Mouse (Mus musculus): Measurements from ENCODE around the gene Apba1.

Apba1 gene

GRCm38 (mm10) chr19:23806796-23807195 is 48.1 kb downstream of the Apba1 start:
- no peak for DNase-seq (ENCODE audit: low spot score in 2 of 2)

- DNase-seq (ENCODE audit: low spot score in 2 of 2): no peak
These were observed 48.7 kb downstream of the Apba1 start for GRCm38 (mm10) chr19:23807371-23807770.

DNA sequence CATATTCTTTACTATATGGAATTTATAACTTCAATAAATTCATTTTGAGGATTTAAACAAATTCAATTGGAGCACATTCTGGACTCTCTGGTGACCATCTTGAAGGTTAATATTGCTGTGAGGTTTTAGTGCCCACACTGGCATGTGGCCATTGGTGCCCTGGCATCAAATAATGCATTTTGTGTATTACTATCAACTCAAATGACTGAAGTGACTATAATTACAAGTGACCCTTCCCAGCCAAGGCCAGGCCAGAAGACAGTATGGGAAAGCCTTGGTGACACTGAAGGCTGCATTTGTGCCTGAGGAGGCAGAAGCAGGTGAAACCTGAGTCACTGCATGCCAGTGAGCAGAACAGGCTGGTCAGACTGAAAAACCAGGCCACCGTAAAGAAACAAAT is 50.5 kb downstream of the Apba1 start:
- DNase-seq (ENCODE audit: low spot score in 2 of 2): no peak

GRCm38 (mm10) chr19:23810512-23810911 is 51.8 kb downstream of the Apba1 start:
- DNase-seq (ENCODE audit: low spot score in 2 of 2): no peak

- DNase-seq (ENCODE audit: low spot score in 2 of 2): no peak
These were observed 52.3 kb downstream of the Apba1 start for GRCm38 (mm10) chr19:23810976-23811375.

DNA sequence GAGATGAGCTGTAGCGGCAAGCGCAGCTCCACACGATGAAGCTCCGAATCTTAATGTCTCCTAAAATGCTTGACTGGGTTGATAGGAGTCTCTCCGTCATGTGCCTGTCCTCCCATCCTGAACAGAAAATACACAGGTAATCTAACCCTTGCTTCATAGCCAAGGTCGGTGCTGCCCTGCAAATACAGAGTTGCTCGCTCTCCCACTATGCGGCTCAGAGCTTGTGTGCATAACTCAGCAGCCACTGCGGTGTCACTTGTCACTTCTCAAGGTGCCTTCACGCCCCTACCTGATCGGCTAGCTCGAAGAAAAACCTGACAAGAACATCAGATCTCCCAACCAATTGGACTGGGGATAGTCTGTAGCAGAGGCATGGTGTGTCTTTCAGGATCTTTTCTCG is 58.1 kb downstream of the Apba1 start:
- no peak for DNase-seq (ENCODE audit: low spot score in 2 of 2)

DNA sequence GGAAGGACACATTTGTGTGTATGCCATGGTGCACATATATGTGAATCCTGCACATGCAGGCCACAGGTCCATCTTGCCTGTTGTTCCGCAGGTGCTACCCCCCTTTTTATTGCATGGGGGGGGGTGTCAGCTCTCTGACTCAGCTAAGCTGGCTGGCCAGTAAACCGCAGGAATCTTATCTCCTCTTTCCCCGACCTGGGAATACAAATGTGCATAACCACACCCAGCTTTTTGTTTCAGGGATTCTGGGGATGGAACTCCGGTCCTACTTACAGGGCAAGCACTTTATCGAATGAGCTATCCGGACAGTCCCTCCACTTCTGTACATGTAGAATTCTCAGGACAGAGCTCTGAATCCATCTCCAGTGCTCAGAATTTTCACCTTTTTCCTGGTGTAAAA is 58.5 kb downstream of the Apba1 start:
- no peak for DNase-seq (ENCODE audit: low spot score in 2 of 2)

- no peak for DNase-seq (ENCODE audit: low spot score in 2 of 2)
These were observed 61.2 kb downstream of the Apba1 start for GRCm38 (mm10) chr19:23819882-23820281.

- DNase-seq (ENCODE audit: low spot score in 2 of 2): no peak
These were observed 63.8 kb downstream of the Apba1 start for GRCm38 (mm10) chr19:23822497-23822896.

DNA sequence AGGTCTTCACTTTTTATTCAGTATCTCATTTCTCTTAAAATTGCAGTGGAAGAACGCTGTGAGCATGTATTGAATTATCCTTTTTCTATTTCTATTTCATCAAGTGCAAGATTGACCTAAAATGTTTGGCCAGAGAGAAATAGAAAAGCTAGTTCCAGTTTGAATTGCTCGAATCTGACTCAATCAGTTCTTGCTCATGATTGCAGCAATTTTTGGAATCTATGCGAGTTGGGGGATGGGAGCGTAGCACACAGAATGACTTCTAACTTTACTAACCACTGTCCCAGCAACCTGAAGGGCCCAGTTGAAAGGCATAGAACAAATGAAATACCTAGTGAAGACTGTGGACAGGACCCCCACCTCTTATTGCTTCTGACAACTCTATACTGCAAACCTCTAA is 64.8 kb downstream of the Apba1 start:
- DNase-seq (ENCODE audit: low spot score in 2 of 2): no peak

GRCm38 (mm10) chr19:23826251-23826650 is 67.6 kb downstream of the Apba1 start:
- DNase-seq (ENCODE audit: low spot score in 2 of 2): no peak

DNA sequence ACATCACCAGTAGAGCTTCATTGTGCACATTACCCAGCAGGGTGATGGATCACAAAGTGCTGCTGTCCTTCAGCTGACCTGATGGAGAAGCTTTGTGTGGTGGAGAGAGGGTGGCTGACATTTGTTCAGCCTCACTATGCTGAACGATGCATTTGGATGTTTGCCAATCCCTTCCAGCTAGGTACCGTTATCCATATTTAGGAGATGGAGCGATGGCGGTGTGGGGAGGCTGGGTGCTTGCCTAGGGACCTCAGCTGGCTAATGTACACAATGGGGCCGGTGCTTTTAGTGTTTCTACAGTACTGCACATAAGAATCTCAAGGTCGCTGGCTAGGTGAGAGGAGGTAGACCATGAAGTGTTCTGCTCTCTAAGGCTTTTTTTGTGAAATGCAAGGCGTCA is 72.1 kb downstream of the Apba1 start:
- no peak for DNase-seq (ENCODE audit: low spot score in 2 of 2)

- DNase-seq (ENCODE audit: low spot score in 2 of 2): no peak
These were observed 75.3 kb downstream of the Apba1 start for GRCm38 (mm10) chr19:23833685-23834682.

DNA sequence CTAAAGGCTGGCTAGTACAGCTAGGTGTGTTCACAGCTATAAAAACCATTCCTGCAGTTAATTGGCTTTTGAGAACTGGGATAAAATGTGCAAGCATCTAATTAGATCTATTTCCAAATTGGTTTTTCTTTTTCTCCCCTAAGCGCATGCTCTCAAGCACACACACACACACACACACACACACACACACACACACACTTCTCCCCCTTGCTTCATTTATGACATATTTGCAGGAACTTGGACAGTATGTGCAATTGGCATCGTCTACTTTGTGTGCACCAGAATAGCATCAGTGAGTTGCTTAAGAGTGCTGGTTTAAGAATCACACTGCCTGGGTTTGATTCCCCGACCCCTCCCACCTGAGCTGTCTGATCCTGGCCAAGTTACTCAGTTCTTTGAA is 76.0 kb downstream of the Apba1 start:
- DNase-seq (ENCODE audit: low spot score in 2 of 2): peak in 1 of 2 experiments; percentile 36

DNA sequence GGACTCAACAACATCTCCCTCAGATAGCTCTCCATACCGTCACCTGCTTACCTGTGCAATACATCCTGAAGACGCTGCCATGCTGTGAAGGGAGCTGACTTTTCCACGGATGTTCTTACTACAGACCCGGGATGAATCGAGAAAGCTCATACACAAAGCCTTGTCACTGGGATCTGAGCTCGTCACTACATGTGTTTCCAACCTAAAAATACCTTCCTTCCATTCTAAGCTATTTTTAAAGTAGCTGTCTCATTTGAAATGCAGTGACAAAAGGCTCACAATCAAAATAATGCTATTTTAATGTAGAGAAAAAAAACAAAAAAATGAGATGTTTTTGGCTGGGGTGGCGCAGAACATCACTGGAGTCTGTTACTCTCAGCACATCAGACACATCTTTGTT is 97.1 kb downstream of the Apba1 start:
- DNase-seq (ENCODE audit: low spot score in 2 of 2): no peak

DNA sequence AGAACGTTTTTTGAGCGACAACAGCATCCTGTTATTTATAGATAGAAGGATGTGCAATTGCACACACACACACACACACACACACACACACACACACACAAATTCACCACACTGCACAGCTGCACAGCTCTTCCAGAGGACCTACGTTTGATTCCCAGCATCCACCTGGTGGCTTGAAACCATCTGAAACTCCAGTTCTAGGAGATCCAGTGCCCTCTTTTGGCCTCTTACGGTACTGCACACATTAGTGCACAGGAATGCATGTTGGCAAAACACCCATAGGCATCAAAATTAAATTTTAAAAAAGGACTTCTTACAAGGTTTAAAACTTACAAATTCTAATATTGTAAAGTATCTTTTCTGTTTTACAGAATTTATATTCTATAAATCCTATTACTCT is 99.4 kb downstream of the Apba1 start:
- DNase-seq (ENCODE audit: low spot score in 2 of 2): no peak

GRCm38 (mm10) chr19:23858781-23859180 is 100.1 kb downstream of the Apba1 start:
- no peak for DNase-seq (ENCODE audit: low spot score in 2 of 2)

DNA sequence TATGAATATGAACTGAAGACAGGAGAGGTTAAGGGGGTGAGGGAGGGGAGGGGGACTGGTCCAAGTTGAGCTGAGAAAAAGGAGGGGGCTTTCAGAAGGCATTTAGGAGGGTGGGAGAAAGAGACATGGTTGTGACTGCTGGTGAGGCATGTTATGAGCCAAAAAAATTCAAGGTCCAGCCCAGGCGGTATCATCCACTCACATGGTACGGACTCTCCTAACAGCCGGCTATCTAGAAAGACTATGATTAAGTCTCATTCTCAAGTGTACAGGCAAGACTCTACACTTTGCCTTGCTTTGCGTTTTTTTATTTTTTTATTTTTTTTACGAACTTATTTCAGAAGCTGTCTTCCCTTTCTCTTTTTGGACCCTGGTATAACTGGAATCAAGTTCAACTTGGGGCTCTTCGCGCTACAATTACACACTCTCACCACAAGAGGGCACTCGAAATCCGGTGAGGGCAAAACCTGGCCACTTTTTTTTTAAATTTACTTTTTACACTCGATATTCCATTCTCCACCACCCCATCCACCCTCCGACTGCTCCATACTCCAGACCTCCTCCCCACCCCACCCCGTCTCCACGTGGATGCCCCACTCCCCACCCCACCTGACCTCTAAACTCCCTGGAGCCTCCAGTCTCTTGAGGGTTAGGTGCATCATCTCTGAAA is 101.6 kb downstream of the Apba1 start:
- no peak for DNase-seq (ENCODE audit: low spot score in 2 of 2)

DNA sequence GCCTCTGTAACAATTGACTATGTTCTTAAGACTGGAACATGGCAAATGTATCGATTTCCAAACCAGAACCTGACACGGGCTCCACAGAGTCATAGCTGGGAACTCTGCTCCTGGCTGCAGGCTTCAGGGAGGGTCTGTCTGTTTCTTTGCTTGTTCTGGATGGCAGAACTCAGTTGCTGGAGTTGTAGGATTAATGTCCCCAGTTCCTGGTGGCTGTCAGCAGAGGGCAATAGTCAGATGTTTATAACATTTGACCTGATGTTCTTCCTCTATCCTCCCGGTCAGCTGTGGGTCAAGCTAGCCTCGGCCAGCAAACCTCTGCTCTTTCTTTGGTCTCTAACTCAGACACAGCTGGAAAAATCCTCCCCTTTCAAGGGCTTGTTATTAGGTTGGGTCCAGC is 104.0 kb downstream of the Apba1 start:
- DNase-seq (ENCODE audit: low spot score in 2 of 2): no peak

- no peak for DNase-seq (ENCODE audit: low spot score in 2 of 2)
These were observed 105.3 kb downstream of the Apba1 start for GRCm38 (mm10) chr19:23863959-23864358.

GRCm38 (mm10) chr19:23866045-23866444 is 107.4 kb downstream of the Apba1 start:
- peak in 1 of 2 experiments; percentile 68 for DNase-seq (ENCODE audit: low spot score in 2 of 2)

GRCm38 (mm10) chr19:23867052-23867451 is 108.4 kb downstream of the Apba1 start:
- no peak for DNase-seq (ENCODE audit: low spot score in 2 of 2)

GRCm38 (mm10) chr19:23867589-23867988 is 108.9 kb downstream of the Apba1 start:
- DNase-seq (ENCODE audit: low spot score in 2 of 2): no peak
